Mouse (Mus musculus) cerebellum, adult 2 months (tissue): ENCODE results near the gene Mpp6.

Experiments used
- CTCF ChIP-seq: fragments of 200-500 bp; IDR thresholded peaks from 2 replicates; pipeline ENCODE4 v1.5.1; 2011; ENCODE audit warnings: low read depth, mild to moderate bottlenecking, control low read depth, low read length, moderate library complexity, borderline replicate concordance; ENCODE audit not compliant: insufficient read depth
- POLR2A ChIP-seq: fragments of 200-500 bp; IDR thresholded peaks from 2 replicates; pipeline ENCODE4 v1.6.1; 2011; ENCODE audit warnings: low read length, control low read depth, borderline replicate concordance; ENCODE audit not compliant: insufficient read depth

DNA sequence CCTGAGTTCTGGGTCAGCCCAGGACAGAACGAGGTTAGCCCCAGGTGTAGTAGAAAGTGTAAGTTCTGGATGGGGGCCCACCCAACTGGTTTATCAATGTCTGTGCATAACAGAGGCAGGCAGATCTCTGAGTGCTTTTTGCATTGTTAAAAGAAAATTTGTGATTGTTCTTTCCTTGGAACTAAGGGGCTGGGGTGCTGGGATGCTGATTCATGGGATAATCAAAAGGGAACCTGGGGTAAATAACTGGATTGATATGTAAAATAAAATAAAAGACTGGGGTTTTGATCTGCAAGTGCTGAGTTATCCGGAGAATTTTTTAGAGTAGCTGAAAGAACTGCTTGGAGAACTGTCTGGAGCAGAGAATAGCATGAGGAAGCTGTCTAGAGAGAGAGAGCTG, 14.2 kb downstream of the Mpp6 start:
- no peak for TF ChIP-seq CTCF
- TF ChIP-seq POLR2A, result no peak
